Mouse (Mus musculus) left cerebral cortex, adult 8-10 months (tissue): ENCODE measurements at regions not wholly inside any gene's neighbourhood (a gene's known extent, or its start where the extent isn't known, plus 50 kb on each side); places are given as distances from the start of the nearest gene placed in this dataset.
A peak's percentile ranks its signal among the peaks of the same experiment; 100 is the strongest.

Experiments
- DNase-seq, 2 experiments: peaks; one replicate each; pipeline ENCODE4 v3.0.0; 2022; ENCODE audit warnings: low spot score in 2 of 2

GRCm38 (mm10) chr1:102628061-102628460 is 2140.3 kb upstream of the Cdh20 start:
- peak; percentile 80 to 100 for DNase-seq

GRCm38 (mm10) chr1:102644379-102644778 is 2123.9 kb upstream of the Cdh20 start:
- DNase-seq: no peak

GRCm38 (mm10) chr1:102687367-102688070 is 2080.8 kb upstream of the Cdh20 start:
- DNase-seq: no peak

- DNase-seq: no peak
Measured at GRCm38 (mm10) chr1:102716459-102716858, 2051.9 kb upstream of the Cdh20 start.

GRCm38 (mm10) chr1:102733991-102734390 is 2034.3 kb upstream of the Cdh20 start:
- DNase-seq: no peak

GRCm38 (mm10) chr1:102735392-102735791 is 2032.9 kb upstream of the Cdh20 start:
- no peak for DNase-seq

GRCm38 (mm10) chr1:102757941-102758340 is 2010.4 kb upstream of the Cdh20 start:
- DNase-seq: no peak
